Comparison of ENCODE assay signal across 8 mouse cellular contexts in the genomic region with DNA sequence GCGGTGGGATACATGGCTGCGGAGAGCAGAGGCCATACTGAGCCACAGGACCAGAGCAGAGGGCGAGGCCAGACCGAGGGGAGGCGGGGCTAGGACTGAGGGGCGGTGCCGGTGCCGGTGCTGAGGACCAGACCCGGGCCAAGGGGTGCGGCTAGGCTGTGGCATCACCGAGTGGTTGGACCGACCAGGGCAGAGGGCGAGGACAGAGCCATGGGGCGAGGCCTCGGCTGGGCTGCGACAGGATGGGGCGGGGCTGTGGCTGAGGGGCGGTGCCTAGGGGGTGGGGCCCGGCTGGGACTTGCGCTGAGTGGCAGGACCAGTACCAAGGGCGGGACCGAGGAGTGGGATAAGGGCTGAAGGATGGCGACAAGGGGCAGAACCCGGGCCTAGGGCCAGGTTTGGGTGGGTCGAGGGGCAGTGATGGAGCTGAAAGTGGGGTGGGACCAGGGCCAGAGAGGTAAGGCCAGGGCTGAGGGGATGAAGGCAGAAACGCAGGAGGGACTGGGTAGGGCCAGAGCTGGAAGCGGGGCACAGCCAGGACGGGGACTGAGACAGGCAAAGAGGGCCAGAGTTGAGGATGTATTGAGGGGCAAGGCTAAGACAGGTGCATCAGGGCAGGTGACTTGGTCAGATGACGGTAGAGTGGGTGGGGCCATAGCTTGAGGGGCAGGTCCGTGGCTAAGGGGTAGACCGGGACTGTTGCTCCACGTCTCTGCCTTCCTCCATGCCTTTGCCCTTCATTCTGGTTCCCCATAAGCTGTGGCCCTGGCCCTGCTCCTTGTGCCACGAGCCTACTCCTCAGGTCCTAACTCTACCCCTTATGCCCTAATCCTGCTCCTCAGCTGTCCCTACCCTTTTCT. TPM values are rescaled to one million over a fixed set of nuclear protein-coding genes. Genes with fewer than 3 reads are reported as not detected.
DNase-seq lines count a peak whose midpoint lies in the region; ATAC-seq and TF ChIP-seq lines count a peak whose summit lies in the region.

No protein-coding gene starts in this region.

- no peaks in the 10 kb centered on the region for H3K9me3 ChIP-seq in forebrain, embryonic 11.5 days (ENCODE audit: control insufficient read depth, low read length)
- H3K9me3 ChIP-seq in hindbrain, embryonic 15.5 days, result no peaks in the 10 kb centered on the region
- H3K9me3 ChIP-seq in limb, embryonic 14.5 days (ENCODE audit: control insufficient read depth, low read length), result no peaks in the 10 kb centered on the region
- no peaks in the 10 kb centered on the region for H3K9me3 ChIP-seq in midbrain, embryonic 13.5 days

- H3K36me3 ChIP-seq in forebrain, embryonic 11.5 days (ENCODE audit: control insufficient read depth, insufficient read depth, low read length), result no peaks in the 10 kb centered on the region
- H3K36me3 ChIP-seq in hindbrain, embryonic 15.5 days, result peaks cover 24% of the 10 kb centered on the region
- no peaks in the 10 kb centered on the region for H3K36me3 ChIP-seq in limb, embryonic 14.5 days (ENCODE audit: control insufficient read depth, insufficient read depth, low read length)
- H3K36me3 ChIP-seq in midbrain, embryonic 13.5 days, result peaks cover 64% of the 10 kb centered on the region

- H3K27me3 ChIP-seq in forebrain, embryonic 11.5 days (ENCODE audit: control insufficient read depth, insufficient read depth, low read length), result peaks cover 47% of the 10 kb centered on the region
- H3K27me3 ChIP-seq in hindbrain, embryonic 15.5 days, result peaks cover 33% of the 10 kb centered on the region
- H3K27me3 ChIP-seq in limb, embryonic 14.5 days (ENCODE audit: control insufficient read depth, insufficient read depth, low read length), result peaks cover 68% of the 10 kb centered on the region
- H3K27me3 ChIP-seq in midbrain, embryonic 13.5 days, result peaks cover 86% of the 10 kb centered on the region

- no peak for TF ChIP-seq POLR2A in limb, embryonic 14.5 days (IDR thresholded peaks at IDR 0.05; ENCODE audit: borderline replicate concordance, extremely low read depth, insufficient read depth, insufficient read length)

- H3K4me1 ChIP-seq in forebrain, embryonic 11.5 days (replicated peaks; ENCODE audit: control insufficient read depth, insufficient read depth, low read length), result peaks cover 9% of the 10 kb centered on the region
- peaks cover 7% of the 10 kb centered on the region; the same call in 1 of the 2 replicates for H3K4me1 ChIP-seq in hindbrain, embryonic 15.5 days (replicated peaks)
- 0 out of 2 replicates have a peak, but pooled peaks cover 7% of the 10 kb centered on the region for H3K4me1 ChIP-seq in limb, embryonic 14.5 days (ENCODE audit: control insufficient read depth, insufficient read depth, low read length)
- H3K4me1 ChIP-seq in midbrain, embryonic 13.5 days (replicated peaks), result peaks cover 18% of the 10 kb centered on the region

- no peak overlapping the region for H3K27ac ChIP-seq in forebrain, embryonic 11.5 days (ENCODE audit: low read depth, low read length)
- H3K27ac ChIP-seq in hindbrain, embryonic 15.5 days (replicated peaks), result no peak overlapping the region
- no peak overlapping the region for H3K27ac ChIP-seq in limb, embryonic 14.5 days (replicated peaks; ENCODE audit: low read depth, low read length)
- no peak overlapping the region for H3K27ac ChIP-seq in midbrain, embryonic 13.5 days

- peak; percentile 41 for DNase-seq in ovary, postnatal 36 days (ENCODE audit: low spot score)
- DNase-seq in ovary, postnatal 10 days (ENCODE audit: low spot score), result no peak
- peak; percentile 43 for DNase-seq in brain, adult 2 months (ENCODE audit: low read depth, low spot score)
- DNase-seq in forebrain, embryonic 11.5 days (ENCODE audit: low spot score), result peak; percentile 89
- DNase-seq in limb, embryonic 14.5 days (ENCODE audit: low spot score), result no peak
- peak; percentile 70 for DNase-seq in testis, postnatal 10 days (ENCODE audit: low spot score)

- peak overlapping the region; percentile 70 for H3K4me2 ChIP-seq in forebrain, embryonic 11.5 days (ENCODE audit: low read depth, low read length, severe bottlenecking)
- H3K4me2 ChIP-seq in hindbrain, embryonic 15.5 days, result peak overlapping the region; percentile 46
- H3K4me2 ChIP-seq in limb, embryonic 14.5 days (replicated peaks; ENCODE audit: low read depth, low read length, severe bottlenecking), result peak overlapping the region; percentile 42
- peak overlapping the region; percentile 55 for H3K4me2 ChIP-seq in midbrain, embryonic 13.5 days (replicated peaks)

- WGBS in forebrain, embryonic 11.5 days, result 3% methylated on average over 33 of the region's 33 CpGs
- 4% methylated on average over 33 of the region's 33 CpGs for WGBS in hindbrain, embryonic 15.5 days
- WGBS in limb, embryonic 14.5 days, result 5% methylated on average over 33 of the region's 33 CpGs
- WGBS in midbrain, embryonic 13.5 days, result 4% methylated on average over 33 of the region's 33 CpGs

- H3K9ac ChIP-seq in forebrain, embryonic 11.5 days (ENCODE audit: low read length), result peak overlapping the region; percentile 29
- H3K9ac ChIP-seq in hindbrain, embryonic 15.5 days, result no peak overlapping the region
- no peak overlapping the region for H3K9ac ChIP-seq in limb, embryonic 14.5 days (ENCODE audit: low read depth, low read length, severe bottlenecking)
- peak overlapping the region; percentile 49; the same call in 1 of the 2 replicates for H3K9ac ChIP-seq in midbrain, embryonic 13.5 days (replicated peaks)

- H3K4me3 ChIP-seq in forebrain, embryonic 11.5 days (ENCODE audit: low read depth, low read length), result peak overlapping the region; percentile 37
- peak overlapping the region; percentile 27 for H3K4me3 ChIP-seq in hindbrain, embryonic 15.5 days
- peak overlapping the region; percentile 33 for H3K4me3 ChIP-seq in limb, embryonic 14.5 days (replicated peaks; ENCODE audit: low read length)
- peak overlapping the region; percentile 32 for H3K4me3 ChIP-seq in midbrain, embryonic 13.5 days (replicated peaks)

- ATAC-seq in forebrain, embryonic 11.5 days (replicated peaks; ENCODE audit: low FRiP score), result peak; percentile 89
- peak; percentile 70 for ATAC-seq in hindbrain, embryonic 15.5 days (ENCODE audit: low FRiP score, low read depth)
- peak; percentile 56; the same call in 1 of the 2 replicates for ATAC-seq in limb, embryonic 14.5 days (ENCODE audit: low FRiP score, low read depth)
- ATAC-seq in midbrain, embryonic 13.5 days, result peak; percentile 79

RNA-seq across cellular contexts. Expression of a gene that starts 9.2 kb away (rescaled TPM):
- 10.5 and 10.8 TPM in 2 replicates for polyA plus RNA-seq in forebrain, embryonic 11.5 days (2014; fragmentation: Nextera tagmentation; extraction: Ambion mirVana)
- 26.6 and 28.0 TPM in 2 replicates for polyA plus RNA-seq in hindbrain, embryonic 15.5 days (2015; fragmentation: Nextera tagmentation; extraction: Ambion mirVana)
- polyA plus RNA-seq in limb, embryonic 14.5 days (2012; rRNA removed), result 38.1 and 56.4 TPM in 2 replicates
- 97.3 and 98.9 TPM in 2 replicates for polyA plus RNA-seq in limb, embryonic 14.5 days (2014; fragmentation: Nextera tagmentation; extraction: Ambion mirVana)
- 13.1 and 15.2 TPM in 2 replicates for polyA plus RNA-seq in midbrain, embryonic 13.5 days (2015; fragmentation: Nextera tagmentation; extraction: Ambion mirVana)

RNA-seq across cellular contexts. Expression of a gene that starts 17.9 kb away (rescaled TPM):
- polyA plus RNA-seq in forebrain, embryonic 11.5 days (2014; fragmentation: Nextera tagmentation; extraction: Ambion mirVana), result 9.7 and 19.6 TPM in 2 replicates
- polyA plus RNA-seq in hindbrain, embryonic 15.5 days (2015; fragmentation: Nextera tagmentation; extraction: Ambion mirVana), result 70.0 and 77.6 TPM in 2 replicates
- polyA plus RNA-seq in limb, embryonic 14.5 days (2012; rRNA removed), result 5.9 and 7.9 TPM in 2 replicates
- 0.85 and 1.6 TPM in 2 replicates for polyA plus RNA-seq in limb, embryonic 14.5 days (2014; fragmentation: Nextera tagmentation; extraction: Ambion mirVana)
- 75.5 and 79.4 TPM in 2 replicates for polyA plus RNA-seq in midbrain, embryonic 13.5 days (2015; fragmentation: Nextera tagmentation; extraction: Ambion mirVana)

RNA-seq across cellular contexts. Expression of a gene that starts 31.6 kb away (rescaled TPM):
- 71.8 and 72.3 TPM in 2 replicates for polyA plus RNA-seq in forebrain, embryonic 11.5 days (2014; fragmentation: Nextera tagmentation; extraction: Ambion mirVana)
- polyA plus RNA-seq in hindbrain, embryonic 15.5 days (2015; fragmentation: Nextera tagmentation; extraction: Ambion mirVana), result 66.5 and 72.7 TPM in 2 replicates
- polyA plus RNA-seq in limb, embryonic 14.5 days (2012; rRNA removed), result 218 and 324 TPM in 2 replicates
- 76.4 and 89.7 TPM in 2 replicates for polyA plus RNA-seq in limb, embryonic 14.5 days (2014; fragmentation: Nextera tagmentation; extraction: Ambion mirVana)
- 57.1 and 58.2 TPM in 2 replicates for polyA plus RNA-seq in midbrain, embryonic 13.5 days (2015; fragmentation: Nextera tagmentation; extraction: Ambion mirVana)

RNA-seq across cellular contexts. Expression of a gene that starts 35.3 kb away (rescaled TPM):
- 0.36 and 0.68 TPM in 2 replicates for polyA plus RNA-seq in forebrain, embryonic 11.5 days (2014; fragmentation: Nextera tagmentation; extraction: Ambion mirVana)
- 0.83 and 0.86 TPM in 2 replicates for polyA plus RNA-seq in hindbrain, embryonic 15.5 days (2015; fragmentation: Nextera tagmentation; extraction: Ambion mirVana)
- 0.50 and 0.79 TPM in 2 replicates for polyA plus RNA-seq in limb, embryonic 14.5 days (2012; rRNA removed)
- polyA plus RNA-seq in limb, embryonic 14.5 days (2014; fragmentation: Nextera tagmentation; extraction: Ambion mirVana), result 0.23 and 0.66 TPM in 2 replicates
- 0.64 and 0.77 TPM in 2 replicates for polyA plus RNA-seq in midbrain, embryonic 13.5 days (2015; fragmentation: Nextera tagmentation; extraction: Ambion mirVana)

RNA-seq across cellular contexts. Expression of a gene that starts 59.4 kb away (rescaled TPM):
- 0.45 and 0.68 TPM in 2 replicates for polyA plus RNA-seq in forebrain, embryonic 11.5 days (2014; fragmentation: Nextera tagmentation; extraction: Ambion mirVana)
- 1.1 and 1.2 TPM in 2 replicates for polyA plus RNA-seq in hindbrain, embryonic 15.5 days (2015; fragmentation: Nextera tagmentation; extraction: Ambion mirVana)
- 3.7 and 3.8 TPM in 2 replicates for polyA plus RNA-seq in limb, embryonic 14.5 days (2012; rRNA removed)
- polyA plus RNA-seq in limb, embryonic 14.5 days (2014; fragmentation: Nextera tagmentation; extraction: Ambion mirVana), result 3.4 and 3.8 TPM in 2 replicates
- polyA plus RNA-seq in midbrain, embryonic 13.5 days (2015; fragmentation: Nextera tagmentation; extraction: Ambion mirVana), result 0.94 and 1.0 TPM in 2 replicates

Comparison
In these comparisons a context has a peak if more than half of its experiments do, and no peak if none do; other contexts are left out.
1. DNase-seq: peak in ovary, postnatal 36 days (single experiment), brain, adult 2 months (single experiment), forebrain, embryonic 11.5 days (single experiment) and testis, postnatal 10 days (single experiment); none in ovary, postnatal 10 days (single experiment) and limb, embryonic 14.5 days (single experiment).
2. H3K9ac ChIP-seq: peak in forebrain, embryonic 11.5 days (single experiment) and midbrain, embryonic 13.5 days (single experiment); none in hindbrain, embryonic 15.5 days (single experiment) and limb, embryonic 14.5 days (single experiment).
3. Peak in every context shown above with its lines, with median percentiles within 50 percentile points of each other: ATAC-seq, H3K4me2 ChIP-seq and H3K4me3 ChIP-seq.